Mouse (Mus musculus) layer of hippocampus, postnatal 10 days (tissue): ENCODE data around the gene Hs3st1. TPM values are rescaled to one million over a fixed set of nuclear protein-coding genes. Genes with fewer than 3 reads are reported as not detected.

ENCODE experiments used
- DNase-seq, 2 experiments: peaks; one replicate each; pipeline ENCODE4 v3.0.0; 2021; ENCODE audit warnings: low spot score in 2 of 2
- total RNA-seq, 2 experiments: library from RNA; stranded (reverse); gene quantifications; 2 replicates each; pipeline ENCODE4 v1.2.3; 2021

The Hs3st1 gene
- total RNA-seq, 2 experiments from 2014 or later = 25.3 to 28.7 TPM

GRCm38 (mm10) chr5:39643924-39644826 is 111.1 kb downstream of the Hs3st1 start:
- DNase-seq = peak; percentile 85 to 90

DNA sequence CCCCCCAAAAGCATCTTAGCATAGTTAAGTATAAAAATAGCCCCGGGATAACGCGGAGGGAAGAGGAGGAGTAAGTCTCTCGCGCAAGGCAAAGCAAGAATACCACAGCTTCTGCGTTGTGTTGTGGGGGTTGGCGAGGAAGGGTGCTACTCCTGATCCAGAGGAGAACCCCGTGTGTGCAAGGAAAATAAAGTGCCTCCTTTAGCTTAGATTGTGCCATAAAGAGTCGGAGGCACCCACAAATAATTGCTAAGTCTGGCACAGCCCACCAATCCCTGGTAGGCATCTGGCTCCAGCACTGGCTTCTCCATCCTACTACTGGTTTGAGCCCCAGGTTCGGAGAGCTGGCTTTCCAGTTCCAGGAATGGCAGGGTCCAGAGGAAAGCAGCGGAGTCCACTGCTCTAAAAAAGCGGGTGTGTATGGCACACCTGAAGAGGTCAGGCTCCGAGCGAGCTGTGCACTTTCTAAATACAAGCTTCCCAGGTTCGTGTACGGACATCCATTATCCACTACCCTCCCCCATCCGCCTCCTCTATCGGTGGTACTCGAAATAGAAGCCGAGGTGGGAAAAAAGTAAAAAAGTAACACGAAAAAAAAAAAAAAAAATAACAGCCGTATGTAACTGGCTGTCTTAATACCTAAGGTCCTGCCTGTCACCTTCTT is 111.9 kb downstream of the Hs3st1 start:
- peak in 1 of 2 experiments; percentile 22 for DNase-seq

- DNase-seq = no peak
Measured at GRCm38 (mm10) chr5:39642222-39642770, 113.0 kb downstream of the Hs3st1 start.

- DNase-seq = peak; percentile 79 to 84
Measured at GRCm38 (mm10) chr5:39639438-39640177, 115.7 kb downstream of the Hs3st1 start.

GRCm38 (mm10) chr5:39638926-39639325 is 116.3 kb downstream of the Hs3st1 start:
- DNase-seq = no peak

- no peak for DNase-seq
Measured at GRCm38 (mm10) chr5:39637874-39638273, 117.4 kb downstream of the Hs3st1 start.

- no peak for DNase-seq
Measured at GRCm38 (mm10) chr5:39636090-39636489, 119.2 kb downstream of the Hs3st1 start.

GRCm38 (mm10) chr5:39634300-39635047 is 120.8 kb downstream of the Hs3st1 start:
- no peak for DNase-seq

- no peak for DNase-seq
Measured at GRCm38 (mm10) chr5:39633206-39633605, 122.1 kb downstream of the Hs3st1 start.

- DNase-seq = no peak
Measured at GRCm38 (mm10) chr5:39630841-39631240, 124.4 kb downstream of the Hs3st1 start.

DNA sequence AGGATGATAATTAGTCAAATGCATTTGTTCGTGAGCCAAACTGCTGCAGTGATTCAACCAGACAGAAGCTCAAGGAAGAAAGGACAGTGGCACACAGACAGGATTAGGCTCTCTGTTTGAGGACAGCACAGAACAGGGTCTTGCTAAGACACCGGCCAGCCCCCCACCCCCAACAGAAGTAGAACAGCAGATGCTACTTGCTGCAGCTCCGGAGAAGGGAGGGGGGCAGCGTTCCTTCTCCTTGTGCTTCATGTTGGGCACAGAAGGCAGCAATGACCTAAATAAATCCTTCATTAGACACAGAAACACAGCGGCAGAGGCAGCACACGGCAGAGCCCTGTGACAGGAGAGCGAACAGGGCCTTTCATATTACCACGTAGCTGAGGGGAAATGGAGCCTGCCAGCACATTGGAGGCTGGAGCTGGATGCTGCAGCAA is 130.2 kb downstream of the Hs3st1 start:
- no peak for DNase-seq

DNA sequence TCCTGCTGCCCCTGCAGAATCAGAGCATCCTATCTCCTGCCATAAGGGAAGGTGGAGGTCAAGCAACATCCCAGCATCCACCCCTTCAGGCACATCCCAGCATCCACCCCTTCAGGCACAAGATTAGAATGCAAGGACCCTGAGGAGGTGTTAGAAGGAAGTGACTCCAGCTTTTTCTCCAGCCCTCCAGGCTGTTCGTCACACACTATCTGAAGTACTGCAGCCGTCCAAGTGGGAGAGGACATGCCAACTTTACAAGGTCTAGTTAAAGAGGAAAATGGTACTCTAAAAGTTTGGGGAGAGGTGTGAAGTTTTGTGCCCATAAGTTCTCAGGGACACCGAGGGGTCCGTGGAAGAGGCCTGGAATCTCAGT is 131.1 kb downstream of the Hs3st1 start:
- no peak for DNase-seq

DNA sequence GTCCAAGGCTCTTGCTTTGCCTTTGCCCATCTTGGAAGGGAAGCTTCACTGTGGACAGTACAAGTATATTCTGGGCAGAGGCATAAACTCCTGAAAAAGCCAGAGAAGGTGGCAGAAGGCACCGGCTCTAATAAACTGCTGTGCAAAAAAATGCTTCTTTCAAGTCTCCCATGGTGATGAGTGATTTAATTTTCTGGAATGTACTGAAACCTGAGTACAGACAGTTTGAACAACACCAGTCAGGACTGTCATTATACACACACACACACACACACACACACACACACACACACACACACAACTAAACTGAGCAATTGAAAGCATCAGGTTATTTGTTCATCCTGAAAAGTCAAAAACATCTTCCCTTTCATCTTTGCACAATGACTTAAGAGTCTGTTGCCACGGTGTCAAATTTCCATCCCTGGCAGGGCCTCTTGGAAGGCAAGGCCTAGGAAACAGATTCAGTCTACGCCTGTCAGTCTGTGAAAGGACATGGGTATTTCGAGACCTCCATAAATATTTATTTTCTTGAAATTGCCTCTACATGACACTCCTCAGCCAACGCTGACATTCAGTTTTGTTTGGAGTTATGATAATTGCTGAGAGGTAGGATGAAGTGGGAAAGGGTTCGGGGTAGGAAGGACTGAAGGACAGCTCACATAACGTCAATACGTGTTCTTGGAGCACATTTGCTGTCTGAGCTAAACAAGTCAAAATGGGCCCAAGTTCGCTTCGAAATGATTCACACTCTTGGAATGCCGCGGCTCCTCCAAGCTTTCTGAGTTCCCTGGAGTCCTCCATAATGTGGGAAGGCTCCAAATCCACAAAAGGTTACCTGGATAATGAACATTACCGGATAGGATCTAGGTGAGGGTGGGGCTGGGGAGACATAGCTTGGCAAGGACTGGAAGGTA is 131.7 kb downstream of the Hs3st1 start:
- DNase-seq = no peak

DNA sequence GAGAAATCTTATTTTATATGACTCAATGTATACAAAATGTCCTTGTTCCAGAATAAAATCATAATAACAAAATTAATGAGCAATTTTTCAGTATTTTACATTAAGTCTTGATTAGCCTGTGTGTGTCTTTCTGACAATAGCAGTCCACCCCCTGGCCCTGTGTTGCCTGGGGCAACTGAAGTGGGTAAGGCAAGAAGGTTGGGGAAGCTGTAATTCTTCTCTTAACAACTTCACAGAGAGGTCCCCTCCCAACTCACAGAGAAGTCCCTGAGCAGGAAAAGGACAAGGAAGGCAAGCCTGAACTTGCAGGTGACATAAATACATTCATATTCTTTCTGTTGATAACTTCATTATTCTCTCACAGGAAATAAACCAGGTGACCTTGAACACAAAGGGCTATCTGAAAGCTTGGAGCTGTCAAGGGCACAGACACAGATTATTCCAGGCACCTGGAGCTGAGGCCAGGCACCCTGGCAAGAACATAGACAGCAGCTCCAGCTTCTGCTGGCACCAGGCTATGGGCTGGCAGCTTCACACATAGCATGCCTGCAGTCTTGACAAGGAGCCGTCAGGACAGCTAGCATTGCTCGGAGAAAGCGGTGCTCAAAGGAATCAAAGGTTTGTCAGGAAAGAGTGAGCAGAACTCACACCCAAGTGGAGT is 134.9 kb downstream of the Hs3st1 start:
- no peak for DNase-seq

GRCm38 (mm10) chr5:39617354-39617977 is 137.8 kb downstream of the Hs3st1 start:
- no peak for DNase-seq

DNA sequence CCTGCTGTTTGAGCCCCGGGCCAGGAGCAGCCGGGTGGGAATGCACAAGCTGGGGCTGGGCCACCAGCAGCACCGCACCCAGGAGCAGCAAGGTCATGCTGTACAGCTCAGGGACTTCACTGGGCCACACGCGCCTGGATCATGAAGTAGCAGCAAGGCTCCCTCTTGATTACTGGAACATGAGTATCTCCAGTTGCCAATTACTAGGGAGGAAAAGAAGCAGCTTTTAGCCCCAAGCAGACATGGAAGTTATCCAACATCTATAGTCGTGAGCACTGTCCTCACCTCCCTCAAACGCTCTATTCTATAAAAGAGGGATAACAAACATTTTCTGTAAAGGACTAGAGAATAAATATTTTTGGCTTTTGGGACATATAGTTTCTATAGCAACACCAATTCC is 140.1 kb downstream of the Hs3st1 start:
- DNase-seq = no peak

DNA sequence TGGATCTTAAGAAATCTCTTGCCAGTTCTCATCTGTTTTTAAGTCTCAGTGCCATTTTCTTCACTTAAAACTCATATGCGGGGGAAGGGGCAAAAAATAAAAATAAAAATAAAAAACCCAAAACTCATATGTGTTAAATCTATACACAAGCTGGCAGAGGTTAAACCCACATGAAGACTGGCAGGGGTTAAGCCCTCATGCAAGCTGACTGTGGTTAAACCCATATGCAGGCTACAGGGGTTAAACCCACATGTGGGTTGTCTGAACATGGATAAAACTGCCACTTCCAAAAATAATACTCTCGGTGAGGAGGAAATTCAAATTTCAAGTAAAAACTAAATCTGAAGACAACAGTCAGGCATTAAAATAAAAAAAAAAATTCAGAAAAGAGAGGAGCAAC is 141.7 kb downstream of the Hs3st1 start:
- DNase-seq = no peak

DNA sequence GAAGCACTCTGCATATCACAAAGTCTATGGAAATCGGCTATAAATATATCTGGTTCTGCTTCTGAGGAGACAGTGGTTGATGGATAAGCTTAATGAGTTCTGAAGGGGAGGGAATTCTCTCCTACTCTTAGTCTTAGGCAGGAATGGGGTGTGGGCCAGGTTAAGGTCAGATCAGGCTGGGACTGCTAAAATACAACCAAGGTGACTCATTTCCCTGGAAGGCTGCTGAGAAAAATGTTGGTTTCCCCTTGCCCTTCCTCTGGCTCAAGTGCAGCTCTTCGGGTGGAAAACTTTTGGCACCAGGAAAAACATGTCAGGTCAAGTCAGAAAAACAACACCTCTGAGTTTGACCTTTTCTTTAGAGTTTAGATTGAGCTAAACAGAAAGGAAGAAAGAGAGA is 143.0 kb downstream of the Hs3st1 start:
- no peak for DNase-seq

DNA sequence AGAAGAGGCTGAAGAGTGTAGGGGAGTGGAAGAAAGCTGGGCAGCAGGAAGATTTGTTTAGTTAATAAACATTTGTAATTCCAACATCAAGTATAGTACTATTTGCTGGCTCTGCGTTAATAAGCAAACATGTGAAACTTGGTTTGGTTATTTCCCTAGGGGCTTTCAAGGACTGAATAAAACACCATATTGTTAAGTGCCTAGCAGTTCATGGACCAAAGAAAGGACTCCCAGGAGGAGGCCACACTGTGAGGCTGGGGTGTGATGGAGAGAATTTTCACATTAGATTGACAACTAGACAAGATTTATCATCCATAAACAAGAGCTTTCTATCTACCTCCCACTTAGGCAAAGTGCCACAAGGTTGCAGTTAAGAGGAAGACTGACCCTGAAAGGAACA is 147.0 kb downstream of the Hs3st1 start:
- no peak for DNase-seq
